Mouse (Mus musculus): ENCODE measurements around the gene Olfr191. TPM values are rescaled to one million over a fixed set of nuclear protein-coding genes. Genes with fewer than 3 reads are reported as not detected.
"Not testable (repeated sequence)": the region's sequence is repeated elsewhere in the genome, so short reads cannot be mapped to it uniquely, and the experiment has no call there.

Gene Olfr191
- not detected in 2 replicates for polyA plus RNA-seq (2015; fragmentation: Nextera tagmentation; extraction: Ambion mirVana)

- not testable (repeated sequence) for H3K4me1 ChIP-seq; H3K4me3 ChIP-seq (replicated peaks); H3K27ac ChIP-seq; H3K9me3 ChIP-seq; H3K27me3 ChIP-seq (replicated peaks); H3K9ac ChIP-seq; ATAC-seq (ENCODE audit: insufficient read depth, low FRiP score, low read depth); H3K36me3 ChIP-seq; H3K4me2 ChIP-seq
- WGBS: 54% methylated on average over 1 of the region's 1 CpGs
Measured at GRCm38 (mm10) chr16:59089722-59090121, at the start of gene Olfr191. Gene Olfr191, minus strand, starts transcription at chr16:59089822.

- no peaks in the 10 kb centered on the region for H3K27me3 ChIP-seq (replicated peaks)
- 74% methylated on average over 1 of the region's 1 CpGs for WGBS
- no peak overlapping the region for H3K9ac ChIP-seq
- ATAC-seq (ENCODE audit: insufficient read depth, low FRiP score, low read depth): no peak
- no peak overlapping the region for H3K27ac ChIP-seq
- no peaks in the 10 kb centered on the region for H3K36me3 ChIP-seq
- H3K4me3 ChIP-seq (replicated peaks): no peak overlapping the region
- H3K4me1 ChIP-seq: no peaks in the 10 kb centered on the region
- H3K4me2 ChIP-seq: no peak overlapping the region
- H3K9me3 ChIP-seq: no peaks in the 10 kb centered on the region
Measured at GRCm38 (mm10) chr16:59130740-59131139, 41.1 kb upstream of the Olfr191 start.

- Histone ChIP-seq H3K9me3 (no peaks in the 10 kb centered on the region), H3K4me3 (replicated peaks) (no peak within 1 kb of the TSS), H3K4me1 (no peaks in the 10 kb centered on the region), H3K4me2 (no peak within 1 kb of the TSS), H3K27me3 (replicated peaks) (no peaks in the 10 kb centered on the region), H3K36me3 (no peaks in the 10 kb centered on the region), H3K27ac (no peak within 1 kb of the TSS), H3K9ac (no peak within 1 kb of the TSS)
- no peak for ATAC-seq (ENCODE audit: insufficient read depth, low FRiP score, low read depth)
Measured at GRCm38 (mm10) chr16:59120969-59121368, 31.3 kb upstream of the Olfr191 start, which contains the start of gene Olfr194. Gene Olfr194, minus strand, starts transcription at chr16:59121069.

- Histone ChIP-seq H3K4me3 (replicated peaks) (no peak within 1 kb of the TSS), H3K27me3 (replicated peaks) (no peaks in the 10 kb centered on the region), H3K36me3 (no peaks in the 10 kb centered on the region), H3K4me2 (no peak within 1 kb of the TSS), H3K4me1 (no peaks in the 10 kb centered on the region), H3K9me3 (no peaks in the 10 kb centered on the region), H3K27ac (no peak within 1 kb of the TSS), H3K9ac (no peak within 1 kb of the TSS)
- no peak for ATAC-seq (ENCODE audit: insufficient read depth, low FRiP score, low read depth)
- WGBS: 81% methylated on average over 1 of the region's 1 CpGs
Measured at GRCm38 (mm10) chr16:59111781-59112180, 22.2 kb upstream of the Olfr191 start, which contains the start of gene Olfr193. Gene Olfr193, minus strand, starts transcription at chr16:59111881.

- ATAC-seq (ENCODE audit: insufficient read depth, low FRiP score, low read depth); H3K27ac ChIP-seq; H3K4me2 ChIP-seq; H3K27me3 ChIP-seq (replicated peaks); H3K9ac ChIP-seq; H3K9me3 ChIP-seq; H3K36me3 ChIP-seq; H3K4me1 ChIP-seq; H3K4me3 ChIP-seq (replicated peaks): not testable (repeated sequence)
- WGBS: 38% methylated on average over 5 of the region's 5 CpGs
Measured at GRCm38 (mm10) chr16:59108522-59108921, 18.9 kb upstream of the Olfr191 start.

- Histone ChIP-seq H3K9me3 (no peaks in the 10 kb centered on the region), H3K9ac (no peak overlapping the region), H3K4me3 (replicated peaks) (no peak overlapping the region), H3K4me1 (no peaks in the 10 kb centered on the region), H3K27me3 (replicated peaks) (no peaks in the 10 kb centered on the region), H3K27ac (no peak overlapping the region), H3K36me3 (no peaks in the 10 kb centered on the region), H3K4me2 (no peak overlapping the region)
- 72% methylated on average over 2 of the region's 2 CpGs for WGBS
- ATAC-seq (ENCODE audit: insufficient read depth, low FRiP score, low read depth): no peak
Measured at GRCm38 (mm10) chr16:59105312-59105711, 15.7 kb upstream of the Olfr191 start.

GRCm38 (mm10) chr16:59081113-59081512 lies 8.5 kb downstream of the Olfr191 start:
- not testable (repeated sequence) for H3K9me3 ChIP-seq; H3K27ac ChIP-seq; H3K4me1 ChIP-seq; ATAC-seq (ENCODE audit: insufficient read depth, low FRiP score, low read depth); H3K27me3 ChIP-seq (replicated peaks); H3K4me3 ChIP-seq (replicated peaks); H3K4me2 ChIP-seq; H3K36me3 ChIP-seq; H3K9ac ChIP-seq
- 81% methylated on average over 2 of the region's 2 CpGs for WGBS

- Histone ChIP-seq H3K9me3 (no peaks in the 10 kb centered on the region), H3K4me3 (replicated peaks) (no peak within 1 kb of the TSS), H3K36me3 (no peaks in the 10 kb centered on the region), H3K4me1 (no peaks in the 10 kb centered on the region), H3K27me3 (replicated peaks) (no peaks in the 10 kb centered on the region), H3K4me2 (no peak within 1 kb of the TSS), H3K27ac (no peak within 1 kb of the TSS), H3K9ac (no peak within 1 kb of the TSS)
- ATAC-seq (ENCODE audit: insufficient read depth, low FRiP score, low read depth): no peak
- WGBS: 81% methylated on average over 5 of the region's 5 CpGs
Measured at GRCm38 (mm10) chr16:59077905-59078304, 11.7 kb downstream of the Olfr191 start, which contains the start of gene Olfr190. Gene Olfr190, minus strand, starts transcription at chr16:59078005.

- no peaks in the 10 kb centered on the region for H3K9me3 ChIP-seq
- no peaks in the 10 kb centered on the region for H3K36me3 ChIP-seq
- no peaks in the 10 kb centered on the region for H3K4me1 ChIP-seq
- no peaks in the 10 kb centered on the region for H3K27me3 ChIP-seq (replicated peaks)
- WGBS: 88% methylated on average over 1 of the region's 1 CpGs
- no peak for ATAC-seq (ENCODE audit: insufficient read depth, low FRiP score, low read depth)
- H3K4me2 ChIP-seq: no peak overlapping the region
- no peak overlapping the region for H3K27ac ChIP-seq
- H3K9ac ChIP-seq: no peak overlapping the region
- H3K4me3 ChIP-seq (replicated peaks): no peak overlapping the region
Measured at GRCm38 (mm10) chr16:59073520-59073919, 16.1 kb downstream of the Olfr191 start.

- ATAC-seq (ENCODE audit: insufficient read depth, low FRiP score, low read depth): no peak
Measured at GRCm38 (mm10) chr16:59071755-59072154, 17.9 kb downstream of the Olfr191 start.

GRCm38 (mm10) chr16:59062411-59062810 lies 27.2 kb downstream of the Olfr191 start:
- not testable (repeated sequence) for H3K27me3 ChIP-seq (replicated peaks); H3K36me3 ChIP-seq; H3K4me1 ChIP-seq; H3K4me3 ChIP-seq (replicated peaks); H3K9ac ChIP-seq; H3K27ac ChIP-seq; ATAC-seq (ENCODE audit: insufficient read depth, low FRiP score, low read depth); H3K9me3 ChIP-seq; H3K4me2 ChIP-seq
- WGBS: 48% methylated on average over 3 of the region's 3 CpGs

More at GRCm38 (mm10) chr16:59071755-59072154, 17.9 kb downstream of the Olfr191 start:
- no peaks in the 10 kb centered on the region for H3K36me3 ChIP-seq
- H3K4me2 ChIP-seq: no peak overlapping the region
- H3K27ac ChIP-seq: no peak overlapping the region
- no peaks in the 10 kb centered on the region for H3K4me1 ChIP-seq
- H3K27me3 ChIP-seq (replicated peaks): no peaks in the 10 kb centered on the region
- no peak overlapping the region for H3K4me3 ChIP-seq (replicated peaks)
- no peaks in the 10 kb centered on the region for H3K9me3 ChIP-seq
- no peak overlapping the region for H3K9ac ChIP-seq

- ATAC-seq (ENCODE audit: insufficient read depth, low FRiP score, low read depth); H3K9me3 ChIP-seq; H3K9ac ChIP-seq; H3K27me3 ChIP-seq (replicated peaks); H3K36me3 ChIP-seq; H3K4me1 ChIP-seq; H3K27ac ChIP-seq; H3K4me2 ChIP-seq; H3K4me3 ChIP-seq (replicated peaks): not testable (repeated sequence)
- 86% methylated on average over 2 of the region's 2 CpGs for WGBS
Measured at GRCm38 (mm10) chr16:59049286-59049685, 40.3 kb downstream of the Olfr191 start.

GRCm38 (mm10) chr16:59048860-59049259 lies 40.8 kb downstream of the Olfr191 start:
- whole genome bisulfite sequencing: 62% methylated on average over 1 of the region's 1 CpGs
- Histone ChIP-seq H3K4me2 (no peak overlapping the region), H3K36me3 (no peaks in the 10 kb centered on the region), H3K4me3 (replicated peaks) (no peak overlapping the region), H3K9me3 (no peaks in the 10 kb centered on the region), H3K4me1 (no peaks in the 10 kb centered on the region), H3K27ac (no peak overlapping the region), H3K27me3 (replicated peaks) (no peaks in the 10 kb centered on the region), H3K9ac (no peak overlapping the region)
- ATAC-seq (ENCODE audit: insufficient read depth, low FRiP score, low read depth): no peak

All from stomach, embryonic 15.5 days (tissue).